Mouse (Mus musculus): ENCODE results near the gene Ybx2.

DNA sequence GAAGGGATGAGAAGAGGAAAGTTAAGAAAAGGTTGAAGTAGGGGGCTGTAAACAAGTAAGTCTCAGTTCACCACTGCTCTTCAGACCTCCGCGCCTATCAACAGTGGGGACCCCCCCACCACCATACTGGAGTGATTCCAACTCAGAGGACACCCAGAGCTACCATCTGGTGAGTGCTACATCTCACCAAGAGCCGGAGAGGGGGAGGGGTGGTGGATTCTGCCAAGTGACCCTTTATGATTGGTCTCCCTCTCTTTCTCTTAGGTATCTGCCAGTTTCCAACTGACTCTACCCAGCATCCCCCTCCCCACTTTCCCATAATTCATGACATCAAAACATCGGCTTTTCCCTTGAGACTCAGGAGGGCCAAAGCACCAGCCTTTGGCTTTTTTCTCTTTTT lies 5.4 kb downstream of the Ybx2 start:
- TF ChIP-seq POLR2A (IDR thresholded peaks at IDR 0.05; ENCODE audit: low read depth, low read length) (no peak), NELFE (IDR thresholded peaks at IDR 0.05; ENCODE audit: low read depth, low read length) (no peak), CTCF (conservative IDR thresholded peaks at IDR 0.05 in 1 of 2, IDR thresholded peaks at IDR 0.05 in 1 of 2; ENCODE audit: low read depth in 2 of 2, low read length in 2 of 2) (no peak)

All from CH12.LX (cell line).